Mouse (Mus musculus) Muller cell, postnatal 12 days (primary cell): ENCODE data around the gene Zwilch.

ENCODE experiments used
- DNase-seq: peaks from one replicate; pipeline ENCODE4 v3.0.0-alpha.2; 2015; ENCODE audit errors: inconsistent ontology term

Zwilch gene

GRCm38 (mm10) chr9:64110502-64110901 is 62.4 kb downstream of the Zwilch start:
- no peak for DNase-seq

DNA sequence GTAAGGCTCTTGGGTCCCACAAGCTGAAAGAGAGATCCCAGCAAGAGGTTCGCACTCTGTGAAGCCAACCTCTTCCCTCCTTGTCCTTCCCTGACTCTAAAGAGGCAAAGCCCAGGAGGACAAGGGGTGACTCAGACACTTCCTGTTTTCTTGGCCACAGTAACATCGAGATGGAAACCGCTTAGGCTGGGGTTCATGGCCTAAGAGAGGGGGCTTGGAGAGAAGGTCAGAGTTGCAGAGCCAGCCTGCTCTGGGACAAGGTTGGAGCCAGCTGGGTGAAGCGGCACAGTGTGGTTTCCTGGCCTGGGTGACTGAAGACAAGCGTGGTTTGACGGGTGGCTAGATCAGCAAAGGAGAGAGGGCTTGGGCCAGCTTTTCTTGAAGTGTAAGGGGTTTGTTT is 67.6 kb downstream of the Zwilch start:
- no peak for DNase-seq

DNA sequence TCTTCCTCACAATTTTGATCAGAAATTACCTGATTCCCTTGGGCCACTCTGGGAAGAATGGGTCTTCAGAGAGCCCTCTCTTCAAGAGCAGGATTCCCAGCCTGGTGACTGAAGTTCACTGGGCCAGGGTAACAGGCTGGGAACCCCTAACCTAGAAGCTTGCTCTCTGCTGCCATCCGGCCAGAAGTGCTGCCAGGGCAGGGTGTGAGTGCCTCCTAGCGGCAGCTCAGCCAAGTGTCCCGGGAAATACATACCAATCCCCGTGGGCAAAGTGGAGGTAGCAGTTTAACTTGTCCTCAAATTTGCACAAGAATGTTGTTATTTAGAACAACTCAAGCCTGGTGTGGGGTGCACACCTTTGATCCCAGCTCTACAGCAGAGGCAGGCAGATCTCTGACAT is 72.5 kb downstream of the Zwilch start:
- peak; percentile 65 for DNase-seq

DNA sequence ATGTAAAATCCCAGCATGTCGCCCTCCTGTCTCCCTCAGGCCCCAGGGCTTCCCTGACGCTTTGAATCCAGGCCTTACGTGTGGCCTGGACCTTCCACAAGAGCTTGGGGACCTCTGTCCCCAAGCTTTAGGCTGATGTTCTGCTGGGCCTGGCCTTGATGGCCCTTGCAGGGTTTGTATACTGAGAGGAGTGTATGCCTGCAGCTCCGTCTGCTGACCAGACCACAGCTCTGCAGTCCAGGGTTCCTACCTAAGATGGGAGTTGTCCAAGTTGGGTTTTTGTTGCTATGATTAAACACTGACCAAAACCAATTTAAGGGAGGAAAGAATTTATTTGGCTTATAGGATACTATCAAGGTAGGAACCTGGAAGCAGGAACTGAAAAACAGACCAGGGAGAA is 74.6 kb downstream of the Zwilch start:
- no peak for DNase-seq

DNA sequence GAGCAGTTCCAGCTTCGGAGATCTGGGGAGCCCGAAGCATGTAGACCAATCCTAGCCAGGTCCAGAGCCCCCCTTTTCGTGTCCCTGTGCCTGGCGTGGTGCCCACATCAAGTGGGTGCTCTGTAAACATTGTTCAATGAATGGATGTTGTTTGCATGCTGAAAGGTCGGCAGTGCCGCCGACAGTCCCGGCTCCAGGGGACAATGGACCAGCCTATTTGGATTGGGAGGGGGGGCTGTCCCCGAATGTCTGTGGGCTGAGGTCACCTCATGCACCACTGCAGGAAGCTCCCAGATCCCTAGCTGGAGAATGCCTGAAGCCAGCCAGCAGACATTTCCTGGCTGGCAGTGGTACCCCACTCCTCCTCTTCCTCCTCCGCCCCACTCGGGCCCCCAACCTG is 78.8 kb downstream of the Zwilch start:
- DNase-seq, result peak; percentile 91

DNA sequence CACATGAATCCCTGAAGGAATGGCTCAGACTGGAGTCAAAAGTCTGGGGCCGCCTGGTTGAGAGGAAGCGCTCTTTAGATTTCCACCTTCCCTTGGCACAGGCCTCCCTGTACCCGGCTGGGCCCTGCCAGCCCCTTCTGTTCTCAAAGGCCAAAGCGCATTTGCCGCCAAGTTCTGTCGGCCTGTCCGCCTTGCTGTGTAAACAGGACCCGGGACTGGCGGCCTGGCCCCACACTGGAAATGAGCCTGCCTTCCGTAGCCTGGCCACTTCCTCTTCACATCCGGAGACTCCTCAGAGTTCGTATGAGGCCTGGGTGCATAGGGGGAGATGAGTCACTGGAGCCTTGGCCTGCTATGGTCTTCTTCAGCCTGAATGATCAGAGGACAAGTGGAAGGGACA is 83.9 kb downstream of the Zwilch start:
- DNase-seq, result peak; percentile 51

DNA sequence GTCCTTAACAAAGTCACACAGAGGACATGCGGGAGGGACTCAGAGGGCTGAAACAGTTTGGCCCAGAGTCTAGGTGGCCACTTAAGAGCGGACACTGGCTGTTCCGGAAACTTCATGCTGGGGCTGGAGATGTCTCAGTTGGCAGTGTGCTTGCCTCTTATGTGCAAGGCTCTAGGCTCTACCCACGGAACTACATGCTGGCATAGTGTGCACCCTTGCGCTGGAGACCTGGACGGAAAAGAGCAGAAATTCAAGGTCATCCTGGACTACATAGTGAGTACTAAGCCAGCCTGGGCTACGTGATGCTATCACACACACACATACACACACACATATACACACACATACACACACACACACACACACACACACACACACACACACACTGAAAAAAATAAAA is 84.6 kb downstream of the Zwilch start:
- no peak for DNase-seq

- DNase-seq, result peak; percentile 70
Measured at GRCm38 (mm10) chr9:64087461-64088235, 85.3 kb downstream of the Zwilch start.
